Mouse (Mus musculus) CH12.LX (cell line): ENCODE results near the gene Gstt4. TPM values are rescaled to one million over a fixed set of nuclear protein-coding genes. Genes with fewer than 3 reads are reported as not detected.

Experiments
- DNase-seq: peaks from one replicate; pipeline ENCODE4 v3.0.0-alpha.2; 2013; ENCODE audit errors: extremely low read depth
- H3K27ac ChIP-seq: 2 replicates; pipeline ENCODE4 v1.5.1; 2012; ENCODE audit warnings: low read depth, mild to moderate bottlenecking, control low read depth, moderate library complexity; ENCODE audit not compliant: insufficient read depth
- H3K27me3 ChIP-seq: replicated peaks from 2 replicates; pipeline ENCODE3; 2012; ENCODE audit warnings: inconsistent platforms
- H3K36me3 ChIP-seq, 2 experiments: replicated peaks in 1 of 2; 2 replicates each; pipeline versions ENCODE3 to v1.6.1; 2012; ENCODE audit warnings: inconsistent platforms in 1 of 2, low read length in 1 of 2, mild to moderate bottlenecking in 1 of 2, mixed read lengths in 1 of 2, moderate library complexity in 1 of 2; ENCODE audit not compliant: control insufficient read depth in 1 of 2, insufficient read depth in 1 of 2
- H3K4me1 ChIP-seq, 2 experiments: 2 replicates each; pipeline ENCODE4 v1.6.1; 2012; ENCODE audit warnings: inconsistent platforms in 1 of 2, moderate library complexity in 1 of 2; ENCODE audit not compliant: insufficient read depth in 2 of 2, control insufficient read depth in 1 of 2
- H3K4me2 ChIP-seq: 2 replicates; pipeline ENCODE4 v1.6.1; 2012; ENCODE audit warnings: low read depth, mild to moderate bottlenecking, control low read depth; ENCODE audit not compliant: poor library complexity, insufficient read depth, severe bottlenecking
- H3K4me3 ChIP-seq, 3 experiments: fragments of 150-350 bp in 1 of 3; sonication (generic) in 1 of 3; replicated peaks in 1 of 3; 2 replicates each; pipeline versions ENCODE3 to v1.5.1; 2011 to 2012; ENCODE audit warnings: low read depth in 2 of 3, low read length in 2 of 3, mild to moderate bottlenecking in 2 of 3, moderate library complexity in 2 of 3, control low read depth in 1 of 3, improper control_type of control experiment in 1 of 3, inconsistent platforms in 1 of 3, mixed read lengths in 1 of 3; ENCODE audit not compliant: poor library complexity in 1 of 3
- H3K79me2 ChIP-seq: replicated peaks from 2 replicates; pipeline ENCODE4 v1.6.1; 2012; ENCODE audit warnings: mild to moderate bottlenecking, moderate library complexity; ENCODE audit not compliant: control insufficient read depth, poor library complexity, insufficient read depth, severe bottlenecking; ENCODE audit errors: extremely low read depth
- H3K9ac ChIP-seq: 2 replicates; pipeline ENCODE4 v1.6.1; 2012; ENCODE audit warnings: low read depth, mild to moderate bottlenecking, control low read depth, moderate library complexity; ENCODE audit not compliant: insufficient read depth
- H3K9me3 ChIP-seq: replicated peaks from 2 replicates; pipeline ENCODE3; 2012; ENCODE audit warnings: low read length, inconsistent platforms, mixed read lengths
- CHD2 ChIP-seq: IDR thresholded peaks from 2 replicates; pipeline ENCODE4 v1.6.1; 2011; ENCODE audit warnings: low read length, improper control_type of control experiment
- E2F4 ChIP-seq: IDR thresholded peaks from 2 replicates; pipeline ENCODE4 v1.6.1; 2011; ENCODE audit warnings: low read depth, low read length, improper control_type of control experiment; ENCODE audit not compliant: insufficient replicate concordance
- ETS1 ChIP-seq: conservative IDR thresholded peaks from 2 replicates; pipeline ENCODE4 v1.6.1; 2012; ENCODE audit warnings: low read depth, mild to moderate bottlenecking, inconsistent platforms, low read length, improper control_type of control experiment, moderate library complexity
- GABPA ChIP-seq: IDR thresholded peaks from 2 replicates; pipeline ENCODE4 v1.6.1; 2012; ENCODE audit warnings: low read depth, low read length, improper control_type of control experiment, inconsistent platforms; ENCODE audit not compliant: insufficient replicate concordance
- IRF4 ChIP-seq: IDR thresholded peaks from 2 replicates; pipeline ENCODE4 v1.6.1; 2014; ENCODE audit warnings: low read depth, mild to moderate bottlenecking, inconsistent platforms, low read length, improper control_type of control experiment
- JUND ChIP-seq: conservative IDR thresholded peaks from 2 replicates; pipeline ENCODE4 v1.6.1; 2011; ENCODE audit warnings: low read depth, low read length, improper control_type of control experiment
- MEF2A ChIP-seq: IDR thresholded peaks from 2 replicates; pipeline ENCODE4 v1.6.1; 2014; ENCODE audit warnings: low read depth, mild to moderate bottlenecking, inconsistent platforms, low read length, improper control_type of control experiment, borderline replicate concordance
- MXI1 ChIP-seq: IDR thresholded peaks from 2 replicates; pipeline ENCODE4 v1.6.1; 2011; ENCODE audit warnings: mild to moderate bottlenecking, low read depth, low read length, improper control_type of control experiment
- NELFE ChIP-seq: IDR thresholded peaks from 2 replicates; pipeline ENCODE4 v1.6.1; 2011; ENCODE audit warnings: low read depth, low read length, improper control_type of control experiment
- NRF1 ChIP-seq: IDR thresholded peaks from 2 replicates; pipeline ENCODE4 v1.6.1; 2014; ENCODE audit warnings: low read depth, mild to moderate bottlenecking, inconsistent platforms, low read length, improper control_type of control experiment, moderate library complexity
- PAX5 ChIP-seq: IDR thresholded peaks from 2 replicates; pipeline ENCODE4 v1.6.1; 2012; ENCODE audit warnings: low read length, inconsistent platforms, mixed read lengths
- POLR2AphosphoS2 ChIP-seq: IDR thresholded peaks from 2 replicates; pipeline ENCODE4 v1.6.1; 2011; ENCODE audit warnings: low read depth, low read length, improper control_type of control experiment
- RAD21 ChIP-seq: IDR thresholded peaks from 2 replicates; pipeline ENCODE4 v1.6.1; 2011; ENCODE audit warnings: low read depth, mild to moderate bottlenecking, low read length, improper control_type of control experiment, moderate library complexity
- SMC3 ChIP-seq: IDR thresholded peaks from 2 replicates; pipeline ENCODE4 v1.6.1; 2011; ENCODE audit warnings: low read depth, low read length, improper control_type of control experiment
- TBP ChIP-seq: conservative IDR thresholded peaks from 2 replicates; pipeline ENCODE4 v1.6.1; 2011; ENCODE audit warnings: low read depth, low read length, improper control_type of control experiment
- TCF12 ChIP-seq: IDR thresholded peaks from 2 replicates; pipeline ENCODE4 v1.6.1; 2014; ENCODE audit warnings: low read depth, mild to moderate bottlenecking, inconsistent platforms, low read length, improper control_type of control experiment
- UBTF ChIP-seq: IDR thresholded peaks from 2 replicates; pipeline ENCODE4 v1.6.1; 2012; ENCODE audit warnings: low read depth, mild to moderate bottlenecking, inconsistent platforms, low read length, improper control_type of control experiment, moderate library complexity
- ZNF384 ChIP-seq: IDR thresholded peaks from 2 replicates; pipeline ENCODE4 v1.6.1; 2012; ENCODE audit warnings: low read depth, low read length, improper control_type of control experiment, inconsistent platforms
- dilution Hi-C: fragments of 300-500 bp; cut with MboI; formaldehyde crosslinking; loops from 2 replicates; pipeline ENCODE4 v1.14.3; 2020; ENCODE audit warnings: low sequenced_read_pairs; ENCODE audit not compliant: extremely low pct_unique_long_range_greater_than_20kb, extremely low pct_ligation_motif_present
- in situ Hi-C: fragments of 300-500 bp; cut with MboI; formaldehyde crosslinking; loops from 3 replicates; pipeline ENCODE4 v1.14.3; 2019; ENCODE audit warnings: low sequenced_read_pairs, low pct_ligation_motif_present, low pct_unique_long_range_greater_than_20kb, mixed read lengths
- polyA plus RNA-seq: library from polyadenylated mRNA; unstranded; fragments of >175 nt; gene quantifications from 2 replicates; pipeline ENCODE4 v1.2.1, GENCODE M21; 2012; ENCODE audit warnings: low read depth; ENCODE audit not compliant: insufficient read length
- total RNA-seq, 2 experiments: library from RNA; depleted of rRNA; stranded (reverse); fragments of 300-350 nt in 1 of 2; fragments of >200 nt in 1 of 2; gene quantifications; 2 replicates each; pipeline ENCODE4 v1.2.3; 2012 to 2014

Gstt4 gene
- total and polyA plus RNA-seq, 3 experiments: 0.21 to 0.80 (median 0.42) TPM

DNA sequence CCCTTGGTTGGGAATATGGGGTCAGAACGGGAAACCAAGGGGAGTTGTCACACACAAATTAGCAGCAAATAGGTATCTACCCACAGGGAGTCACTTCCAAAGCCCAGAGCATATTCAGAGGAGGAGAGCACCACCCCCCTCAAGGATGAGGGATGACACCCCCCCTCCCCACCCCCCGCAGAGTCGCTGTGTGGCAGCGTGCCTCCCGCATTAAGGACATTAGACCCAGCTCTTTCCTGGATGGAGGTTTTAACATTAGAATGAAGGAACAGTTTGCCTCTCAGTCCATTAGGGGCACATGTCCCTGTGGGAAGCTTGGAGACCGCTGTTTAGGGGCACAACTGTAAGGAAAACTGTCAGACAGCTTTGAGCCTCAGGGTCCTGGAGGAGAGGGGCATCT lies 28.7 kb upstream of the Gstt4 start:
- in situ Hi-C loops (loop anchor here (10.0 kb wide), 1 partner anchor 106 kb away; no protein-coding TSS in a partner anchor), dilution Hi-C loops (no loop called here)
- peaks cover 2 to 20% of the 10 kb centered on the region in 2 experiments; a peak in 3 of 4 replicates for H3K4me1 ChIP-seq

DNA sequence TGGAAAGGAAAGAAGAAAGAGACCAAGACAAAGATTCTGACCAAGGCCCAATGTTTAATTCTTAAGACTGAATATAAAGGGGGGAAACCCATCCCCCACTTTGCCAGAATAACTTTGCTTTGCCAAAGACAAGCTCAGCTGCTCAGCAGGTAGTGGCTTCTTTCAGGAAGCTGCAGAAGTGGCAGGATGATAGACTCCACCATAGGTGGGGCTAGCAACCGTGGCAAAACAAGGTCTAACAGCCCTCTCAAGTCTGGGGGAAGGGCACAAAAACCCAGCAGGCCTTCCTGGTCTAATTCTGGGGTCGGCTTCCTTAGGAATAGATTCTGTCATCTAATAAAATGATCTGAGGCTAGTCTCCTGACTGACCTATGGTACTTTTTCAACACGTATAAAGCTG lies 26.0 kb upstream of the Gstt4 start:
- dilution Hi-C loops: no loop called here
- Histone ChIP-seq H3K9ac (no peak overlapping the region), H3K4me3 (no peak overlapping the region), H3K4me1 (peaks cover 2 to 20% of the 10 kb centered on the region in 2 experiments; a peak in 3 of 4 replicates), H3K4me2 (no peak overlapping the region), H3K36me3 (no peaks in the 10 kb centered on the region), H3K27ac (no peak overlapping the region), H3K27me3 (no peaks in the 10 kb centered on the region), H3K9me3 (peaks cover 4% of the 10 kb centered on the region), H3K79me2 (no peaks in the 10 kb centered on the region)
- TF ChIP-seq GABPA (no peak), JUND (no peak), POLR2AphosphoS2 (no peak), TBP (no peak), SMC3 (no peak), UBTF (no peak), E2F4 (no peak), IRF4 (no peak), MEF2A (no peak)
- in situ Hi-C loops: no loop called here
- DNase-seq: no peak

More for the DNA sequence above, 28.7 kb upstream of the Gstt4 start:
- Histone ChIP-seq H3K36me3 (peaks cover 0 to 14% of the 10 kb centered on the region in 2 experiments), H3K4me2 (no peak overlapping the region), H3K4me3 (no peak overlapping the region), H3K9me3 (peaks cover 4% of the 10 kb centered on the region), H3K27ac (no peak overlapping the region), H3K79me2 (no peaks in the 10 kb centered on the region), H3K9ac (no peak overlapping the region), H3K27me3 (no peaks in the 10 kb centered on the region)
- TF ChIP-seq CHD2 (no peak), TBP (no peak)
- no peak for DNase-seq

DNA sequence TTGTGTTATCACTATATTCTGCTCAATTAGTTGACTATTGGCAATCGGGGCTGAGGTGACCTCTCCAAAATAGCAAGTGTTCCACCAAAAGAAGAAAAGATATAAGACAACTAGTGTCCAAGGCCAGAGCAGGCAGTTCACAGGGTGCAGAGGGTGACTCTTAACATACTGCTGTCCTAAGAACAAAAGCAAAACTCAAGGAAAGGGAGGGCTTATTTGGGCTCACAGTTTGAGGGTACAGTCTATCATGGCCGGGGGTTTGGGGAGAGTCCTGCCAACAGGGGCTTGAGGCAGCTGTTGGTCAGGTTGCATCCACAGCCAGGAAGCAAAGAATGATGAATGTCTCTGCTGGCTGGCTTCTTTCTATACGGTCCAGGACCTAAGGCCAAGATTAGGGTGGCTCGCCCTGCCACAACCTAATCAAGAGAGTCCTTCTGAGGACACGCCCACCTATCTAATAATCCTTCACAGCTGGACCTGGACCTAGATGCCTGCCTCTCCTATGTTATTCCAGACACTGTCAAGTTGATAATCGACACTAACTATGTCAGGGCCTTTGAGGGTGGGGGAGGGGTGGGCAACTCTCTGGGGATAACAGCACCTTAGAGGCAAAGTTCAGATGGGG lies 23.1 kb upstream of the Gstt4 start:
- dilution Hi-C loops (no loop called here), in situ Hi-C loops (no loop called here)
- H3K9ac ChIP-seq: no peak overlapping the region
- H3K4me3 ChIP-seq: no peak overlapping the region
- TF ChIP-seq NRF1 (no peak), ZNF384 (no peak), NELFE (no peak), IRF4 (no peak), TCF12 (no peak), UBTF (no peak), ETS1 (no peak), PAX5 (no peak), MXI1 (no peak), RAD21 (no peak)
- TF ChIP-seq, all 38 proteins: peak for 0
- no peaks in the 10 kb centered on the region for H3K9me3 ChIP-seq
- no peaks in the 10 kb centered on the region for H3K27me3 ChIP-seq
- no peak for DNase-seq
- no peak overlapping the region for H3K27ac ChIP-seq
- no peaks in the 10 kb centered on the region for H3K36me3 ChIP-seq
- H3K4me2 ChIP-seq: no peak overlapping the region
- no peaks in the 10 kb centered on the region for H3K79me2 ChIP-seq
- peaks cover 2 to 20% of the 10 kb centered on the region in 2 experiments; a peak in 3 of 4 replicates for H3K4me1 ChIP-seq
